Mouse (Mus musculus) ES-E14 (cell line): ENCODE data around the gene Chd4.

ENCODE experiments used
- MAFK ChIP-seq: IDR thresholded peaks from 2 replicates; pipeline ENCODE4 v1.6.1; 2014; ENCODE audit warnings: mild to moderate bottlenecking, low read depth, low read length, inconsistent platforms; ENCODE audit not compliant: insufficient read depth
- ZC3H11A ChIP-seq: IDR thresholded peaks from 2 replicates; pipeline ENCODE4 v1.6.1; 2012; ENCODE audit warnings: low read depth, mild to moderate bottlenecking, inconsistent platforms, low read length, borderline replicate concordance

GRCm38 (mm10) chr6:125081797-125082560 lies 13.8 kb upstream of the Chd4 start:
- TF ChIP-seq MAFK (no peak), ZC3H11A (no peak)
